Mouse (Mus musculus) bone marrow, adult 2 months (tissue): ENCODE results near the gene Vgll4.

Source experiments
- CTCF ChIP-seq: fragments of 200-500 bp; IDR thresholded peaks from 2 replicates; pipeline ENCODE4 v1.5.1; 2011; ENCODE audit warnings: low read length, control low read depth; ENCODE audit not compliant: control insufficient read depth, insufficient read depth
- POLR2A ChIP-seq: fragments of 200-500 bp; IDR thresholded peaks from 2 replicates; pipeline ENCODE4 v1.6.1; 2011; ENCODE audit warnings: low read depth, mild to moderate bottlenecking, control low read depth, low read length, borderline replicate concordance; ENCODE audit not compliant: control insufficient read depth

GRCm38 (mm10) chr6:114852739-114853138 lies 117.1 kb downstream of the Vgll4 start:
- no peak for TF ChIP-seq POLR2A
- TF ChIP-seq CTCF = no peak
